Mouse (Mus musculus) megakaryocyte, embryonic 14.5 days (primary cell): ENCODE data around the gene March8.

Experiments
- FLI1 ChIP-seq: IDR thresholded peaks from 2 replicates; pipeline ENCODE4 v1.6.1; 2012; ENCODE audit warnings: low read length, inconsistent platforms, mixed read lengths
- GATA1 ChIP-seq: IDR thresholded peaks from 3 replicates; pipeline ENCODE4 v1.6.1; 2012; ENCODE audit warnings: mixed read lengths, low read length, inconsistent platforms, borderline replicate concordance

- no peak for TF ChIP-seq GATA1
- TF ChIP-seq FLI1: no peak
Observed at GRCm38 (mm10) chr6:116440447-116440846, 102.6 kb downstream of the March8 start.
